Comparison of ENCODE assay signal across 15 mouse cellular contexts in the genomic region with DNA sequence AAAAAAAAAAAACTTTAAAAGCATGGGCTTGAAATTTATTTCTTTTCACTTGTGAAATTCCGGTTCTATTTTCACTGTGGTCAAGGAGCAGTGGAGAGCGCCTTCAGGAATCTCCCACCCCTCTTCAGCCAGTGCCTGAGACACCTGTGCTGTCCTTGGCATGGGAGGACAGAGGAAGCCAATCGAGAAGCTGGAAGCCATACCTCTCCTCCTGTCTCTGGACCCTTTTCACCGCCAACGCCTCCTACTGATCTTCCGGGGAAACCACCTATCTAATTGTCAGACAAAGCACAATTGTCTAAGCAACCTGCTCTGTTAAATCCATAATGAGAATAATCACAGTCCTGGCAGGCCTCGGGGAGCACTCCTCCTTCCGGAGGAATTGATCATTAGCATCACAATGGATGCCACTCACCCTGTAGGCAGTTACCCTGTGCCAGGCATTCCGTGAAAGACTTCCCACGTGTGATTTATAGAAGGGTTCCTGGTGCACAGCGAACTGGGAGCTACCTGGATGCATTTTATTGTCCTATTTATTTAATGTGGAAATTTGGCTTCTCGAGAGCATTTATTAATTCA.
DNase-seq lines count a peak whose midpoint lies in the region; ATAC-seq and TF ChIP-seq lines count a peak whose summit lies in the region.
"Had no signal": no experiment of that assay in that cellular context is flagged by ENCODE, and none has a peak within 500 bp of the region (broad histone marks: within the 10 kb centered on the region; RNA-seq: fewer than 3 reads in every experiment).

No protein-coding gene starts in this region.

- TF ChIP-seq POLR2A in heart, adult 2 months (IDR thresholded peaks at IDR 0.05; ENCODE audit: insufficient read depth, low read depth, low read length), result no peak

- no peak for TF ChIP-seq CTCF in heart, adult 2 months (IDR thresholded peaks at IDR 0.05)

- 10% methylated on average over 12 of the region's 12 CpGs for WGBS in forebrain, embryonic 15.5 days
- 68% methylated on average over 12 of the region's 12 CpGs for WGBS in heart, adult 2 months

- peak; percentile 21 to 41 for DNase-seq in cerebellum, postnatal 10 days
- no peak for DNase-seq in cerebellum, adult 11 months
- DNase-seq in ES-E14 (ENCODE audit: low read depth, low spot score), result peak; percentile 26
- peak; percentile 30 for DNase-seq in mesoderm, embryonic 11.5 days (ENCODE audit: low read depth, low spot score)
- no peak for DNase-seq in heart, adult 2 months
- DNase-seq in spleen, postnatal 14 days (ENCODE audit: low spot score in 2 of 2), result no peak
- DNase-seq in thymus, postnatal 25 days, result no peak
- DNase-seq: kidney, adult 11 months; left cerebral cortex, postnatal 4 days; lung, postnatal 4 days; right cerebral cortex, postnatal 25 days had no signal

- H3K4me3 ChIP-seq in ES-E14 (ENCODE audit: insufficient read depth in 1 of 2, low read depth in 1 of 2, low read length in 2 of 2, poor library complexity in 1 of 2, severe bottlenecking in 1 of 2), result no peak overlapping the region
- no peak overlapping the region for H3K4me3 ChIP-seq in forebrain, embryonic 15.5 days
- H3K4me3 ChIP-seq in heart, adult 2 months, result no peak overlapping the region
- H3K4me3 ChIP-seq: liver, embryonic 15.5 days; stomach, embryonic 15.5 days had no signal

- no peak overlapping the region for H3K9ac ChIP-seq in ES-E14 (ENCODE audit: insufficient read depth, low read depth, low read length, poor library complexity, severe bottlenecking)
- H3K9ac ChIP-seq in forebrain, embryonic 15.5 days (replicated peaks), result no peak overlapping the region
- no peak overlapping the region for H3K9ac ChIP-seq in heart, adult 2 months (ENCODE audit: low read depth, low read length)
- H3K9ac ChIP-seq: liver, embryonic 15.5 days; stomach, embryonic 15.5 days had no signal

- no peak overlapping the region for H3K27ac ChIP-seq in ES-E14 (ENCODE audit: insufficient read depth, low read depth, low read length, poor library complexity, severe bottlenecking)
- H3K27ac ChIP-seq in forebrain, embryonic 15.5 days (replicated peaks), result 0 out of 2 replicates have a peak overlapping the region, but pooled peaks have one; percentile 31
- H3K27ac ChIP-seq in heart, adult 2 months, result no peak overlapping the region
- H3K27ac ChIP-seq: liver, embryonic 15.5 days; stomach, embryonic 15.5 days had no signal

- H3K36me3 ChIP-seq in ES-E14 (ENCODE audit: control insufficient read depth, insufficient read depth, low read length, poor library complexity, severe bottlenecking), result no peaks in the 10 kb centered on the region
- H3K36me3 ChIP-seq in forebrain, embryonic 15.5 days, result no peaks in the 10 kb centered on the region
- H3K36me3 ChIP-seq in heart, adult 2 months (ENCODE audit: control insufficient read depth, insufficient read depth, low read length), result no peaks in the 10 kb centered on the region
- H3K36me3 ChIP-seq: G1E; liver, embryonic 15.5 days; stomach, embryonic 15.5 days had no signal

- no peaks in the 10 kb centered on the region for H3K9me3 ChIP-seq in ES-E14 (ENCODE audit: control insufficient read depth, insufficient read depth, low read depth, low read length)
- H3K9me3 ChIP-seq in forebrain, embryonic 15.5 days, result no peaks in the 10 kb centered on the region
- H3K9me3 ChIP-seq: G1E; liver, embryonic 15.5 days; stomach, embryonic 15.5 days had no signal

- no peaks in the 10 kb centered on the region for H3K79me2 ChIP-seq in heart, adult 2 months (replicated peaks; ENCODE audit: control insufficient read depth, insufficient read depth, low read length)

- no peaks in the 10 kb centered on the region for H3K27me3 ChIP-seq in forebrain, embryonic 15.5 days
- H3K27me3 ChIP-seq in heart, adult 2 months (ENCODE audit: control insufficient read depth, insufficient read depth, low read length), result no peaks in the 10 kb centered on the region
- H3K27me3 ChIP-seq: liver, embryonic 15.5 days; stomach, embryonic 15.5 days had no signal

- ATAC-seq in forebrain, embryonic 15.5 days (replicated peaks), result peak; percentile 91

- in situ Hi-C loops in ES-E14 (cut with MboI; ENCODE audit: low sequenced_read_pairs in 2 of 2, unreplicated experiment in 2 of 2), result no loop called here

- intact Hi-C loops in heart, adult 2 months (cut with DNase I), result no loop called here

- peaks cover 0 to 4% of the 10 kb centered on the region in 2 experiments; a peak in 1 of 4 replicates for H3K4me1 ChIP-seq in ES-E14 (ENCODE audit: control insufficient read depth in 2 of 2, insufficient read depth in 2 of 2, low read length in 2 of 2, poor library complexity in 1 of 2)
- peaks cover 11% of the 10 kb centered on the region for H3K4me1 ChIP-seq in forebrain, embryonic 15.5 days
- no peaks in the 10 kb centered on the region for H3K4me1 ChIP-seq in heart, adult 2 months (ENCODE audit: control insufficient read depth, insufficient read depth, low read length)
- H3K4me1 ChIP-seq: liver, embryonic 15.5 days; stomach, embryonic 15.5 days had no signal

- no peak overlapping the region; the same call in 1 of the 2 replicates for H3K4me2 ChIP-seq in forebrain, embryonic 15.5 days (replicated peaks)
- H3K4me2 ChIP-seq: liver, embryonic 15.5 days; stomach, embryonic 15.5 days had no signal

- TF ChIP-seq EP300 in heart, adult 2 months (IDR thresholded peaks at IDR 0.05; ENCODE audit: insufficient read depth, low read depth, low read length), result no peak

TF ChIP-seq in ES-E14, 5 proteins besides CTCF, POLR2A, EP300 and RAD21:
- no peak for TF ChIP-seq ZNF384 (IDR thresholded peaks at IDR 0.05; ENCODE audit: low read depth, low read length)
- TF ChIP-seq HCFC1 (IDR thresholded peaks at IDR 0.05; ENCODE audit: borderline replicate concordance, insufficient read depth, low read length), result no peak
- TF ChIP-seq CHD2 (IDR thresholded peaks at IDR 0.05; ENCODE audit: low read depth, low read length), result no peak
- TF ChIP-seq ZC3H11A (IDR thresholded peaks at IDR 0.05; ENCODE audit: borderline replicate concordance, low read depth, low read length), result no peak

Comparison
In these comparisons a context has a peak if more than half of its experiments do, and no peak if none do; other contexts are left out.
1. DNase-seq: peak in cerebellum, postnatal 10 days (2 of 2), ES-E14 (single experiment) and mesoderm, embryonic 11.5 days (single experiment); none in cerebellum, adult 11 months (single experiment), heart, adult 2 months (0 of 2), spleen, postnatal 14 days (0 of 2) and thymus, postnatal 25 days (single experiment).